Mouse (Mus musculus) midbrain, embryonic 16.5 days (tissue): Measurements from ENCODE around the gene Elac2. TPM values are rescaled to one million over a fixed set of nuclear protein-coding genes. Genes with fewer than 3 reads are reported as not detected.

Experiments used
- ATAC-seq: fragments of 200-750 bp; cut with Nextera tagmentation; 2 replicates; pipeline ENCODE4 v1.8.0; 2017; ENCODE audit warnings: moderate TSS enrichment
- H3K27ac ChIP-seq: fragments of 300-500 bp; sonication (generic); 2 replicates; pipeline ENCODE4 v1.5.1; 2014; ENCODE audit warnings: mild to moderate bottlenecking, low read length, mixed read lengths
- H3K27me3 ChIP-seq: fragments of 300-500 bp; sonication (generic); 2 replicates; pipeline ENCODE4 v1.6.1; 2014; ENCODE audit warnings: low read depth, low read length, mixed read lengths; ENCODE audit not compliant: control insufficient read depth, insufficient read depth
- H3K36me3 ChIP-seq: fragments of 300-500 bp; sonication (generic); 2 replicates; pipeline ENCODE4 v1.6.1; 2014; ENCODE audit warnings: mild to moderate bottlenecking, low read length, moderate library complexity, mixed read lengths; ENCODE audit not compliant: control insufficient read depth, insufficient read depth
- H3K4me1 ChIP-seq: fragments of 300-500 bp; sonication (generic); 2 replicates; pipeline ENCODE4 v1.6.1; 2014; ENCODE audit warnings: mild to moderate bottlenecking, low read length, mixed read lengths; ENCODE audit not compliant: control insufficient read depth, insufficient read depth
- H3K4me2 ChIP-seq: fragments of 300-500 bp; sonication (generic); 2 replicates; pipeline ENCODE4 v1.6.1; 2014; ENCODE audit warnings: mild to moderate bottlenecking, low read length, mixed read lengths
- H3K4me3 ChIP-seq: fragments of 300-500 bp; sonication (generic); 2 replicates; pipeline ENCODE4 v1.5.1; 2014; ENCODE audit warnings: low read depth, mild to moderate bottlenecking, low read length, moderate library complexity, mixed read lengths
- H3K9ac ChIP-seq: fragments of 300-500 bp; sonication (generic); 2 replicates; pipeline ENCODE4 v1.6.1; 2014; ENCODE audit warnings: low read depth, low read length, mixed read lengths
- H3K9me3 ChIP-seq: fragments of 300-500 bp; sonication (generic); replicated peaks from 2 replicates; pipeline ENCODE4 v1.6.1; 2014; ENCODE audit warnings: mild to moderate bottlenecking, low read length, mixed read lengths; ENCODE audit not compliant: control insufficient read depth, poor library complexity, severe bottlenecking
- WGBS: fragments of 180-500 bp; shearing (Covaris S2); extraction: QIAGEN DNeasy Blood & Tissue Kit; methylation state at CpG from one replicate; pipeline ENCODE4 v1.1.7; 2014; 5-methylcytosine and 5-hydroxymethylcytosine counted together
- polyA plus RNA-seq: library from polyadenylated mRNA; unstranded; fragments of >200 nt; fragmentation: Nextera tagmentation; extraction: Ambion mirVana; gene quantifications from 2 replicates; pipeline ENCODE4 v1.2.1, GENCODE M21; 2015

The Elac2 gene
- polyA plus RNA-seq, 1 experiment from 2014 or later: 28.6 TPM

DNA sequence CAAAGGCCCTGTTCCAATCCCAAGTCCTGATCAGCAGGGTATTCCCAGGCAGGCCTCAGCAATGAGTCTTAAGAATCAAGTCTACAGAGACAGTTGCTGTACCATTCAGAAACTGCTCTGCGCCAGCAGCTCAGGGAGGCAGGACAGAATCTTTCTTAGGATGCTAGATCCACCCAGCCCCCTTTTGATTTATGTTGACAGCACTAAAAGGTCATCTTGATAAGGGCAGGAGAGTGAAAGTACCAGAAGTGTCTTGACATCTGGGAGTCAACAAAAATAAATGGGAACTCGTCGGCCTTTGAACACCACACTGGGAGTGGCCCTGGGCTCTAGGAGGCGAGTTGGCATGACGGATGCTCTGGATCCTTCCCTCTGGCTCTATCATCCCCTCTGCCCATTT is 24.8 kb downstream of the Elac2 start:
- peaks cover 43% of the 10 kb centered on the region for H3K36me3 ChIP-seq
- no peak overlapping the region for H3K9ac ChIP-seq
- no peak overlapping the region for H3K4me3 ChIP-seq
- ATAC-seq: no peak
- 95% methylated on average over 5 of the region's 5 CpGs for WGBS
- H3K9me3 ChIP-seq: no peaks in the 10 kb centered on the region
- no peak overlapping the region for H3K27ac ChIP-seq
- H3K27me3 ChIP-seq: no peaks in the 10 kb centered on the region
- no peaks in the 10 kb centered on the region for H3K4me1 ChIP-seq
- H3K4me2 ChIP-seq: no peak overlapping the region

DNA sequence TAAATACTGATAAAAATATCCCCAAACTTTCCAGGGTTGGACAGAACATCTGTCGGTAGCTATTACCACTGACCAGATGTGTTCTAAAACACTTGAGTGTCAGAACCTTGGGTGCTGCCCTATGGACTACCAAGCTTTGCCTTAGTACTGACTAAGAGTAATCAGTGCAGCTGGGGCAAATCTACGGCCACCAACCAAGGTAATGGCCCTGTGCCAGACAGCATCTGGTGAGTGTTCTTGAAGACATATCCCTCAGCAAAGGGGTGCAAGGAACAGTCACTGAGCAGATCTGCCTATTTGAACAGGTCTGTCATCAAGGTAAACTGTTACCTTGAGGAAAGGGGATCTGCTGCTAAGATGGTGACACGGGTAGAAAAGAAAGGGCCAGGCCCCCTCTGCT is 26.0 kb downstream of the Elac2 start:
- Histone ChIP-seq H3K4me2 (no peak overlapping the region), H3K9ac (no peak overlapping the region), H3K4me3 (no peak overlapping the region), H3K36me3 (peaks cover 33% of the 10 kb centered on the region), H3K27me3 (no peaks in the 10 kb centered on the region), H3K9me3 (no peaks in the 10 kb centered on the region), H3K27ac (no peak overlapping the region), H3K4me1 (no peaks in the 10 kb centered on the region)
- WGBS: 79% methylated on average over 3 of the region's 3 CpGs
- no peak for ATAC-seq

DNA sequence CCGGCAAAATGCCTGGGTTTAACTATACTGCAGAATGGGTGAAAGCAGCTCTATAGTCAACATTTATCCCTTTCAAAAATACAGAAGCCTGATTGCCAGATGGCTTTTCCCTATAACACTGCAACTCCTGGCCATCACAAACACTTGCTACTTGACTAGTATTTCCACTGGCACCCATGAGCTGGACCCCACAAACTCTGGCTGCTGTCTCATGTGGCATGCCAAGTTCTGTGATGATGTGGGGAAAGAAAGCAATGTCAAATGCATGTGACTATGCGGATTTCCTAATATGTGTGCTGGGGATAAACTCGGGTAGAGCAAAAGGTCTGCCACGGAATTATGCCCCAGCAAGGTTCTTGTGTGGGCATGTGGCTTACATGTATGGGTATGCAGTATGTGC is 27.2 kb downstream of the Elac2 start:
- Histone ChIP-seq H3K4me1 (no peaks in the 10 kb centered on the region), H3K4me3 (no peak overlapping the region), H3K36me3 (peaks cover 29% of the 10 kb centered on the region), H3K9ac (no peak overlapping the region), H3K27ac (no peak overlapping the region), H3K27me3 (no peaks in the 10 kb centered on the region), H3K9me3 (no peaks in the 10 kb centered on the region), H3K4me2 (no peak overlapping the region)
- no peak for ATAC-seq
- 92% methylated on average over 4 of the region's 4 CpGs for WGBS

DNA sequence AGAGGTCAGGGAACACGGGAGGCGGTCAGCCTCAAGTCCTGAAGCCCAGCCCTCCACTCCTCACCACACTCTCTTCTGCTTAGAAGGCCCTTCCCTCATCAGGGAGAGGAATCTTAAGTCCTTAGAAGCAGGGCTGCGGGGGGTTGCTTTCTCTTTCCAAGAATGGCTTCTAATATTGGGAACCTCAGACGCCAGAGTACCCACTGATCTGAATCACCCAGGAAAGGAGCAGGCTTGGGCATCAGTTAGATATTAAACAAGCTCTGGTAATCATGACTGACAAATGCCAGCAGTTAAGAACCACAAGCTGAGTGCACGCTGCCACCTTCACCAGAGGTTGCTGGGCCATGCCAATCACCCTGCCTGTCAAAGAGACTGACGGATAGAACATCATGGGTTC is 35.1 kb downstream of the Elac2 start:
- no peak overlapping the region for H3K27ac ChIP-seq
- no peak overlapping the region for H3K4me2 ChIP-seq
- H3K9ac ChIP-seq: no peak overlapping the region
- ATAC-seq: no peak
- no peak overlapping the region for H3K4me3 ChIP-seq
- 0 out of 2 replicates have a peak, but pooled peaks cover 3% of the 10 kb centered on the region for H3K36me3 ChIP-seq
- no peaks in the 10 kb centered on the region for H3K9me3 ChIP-seq
- no peaks in the 10 kb centered on the region for H3K4me1 ChIP-seq
- WGBS: 58% methylated on average over 6 of the region's 6 CpGs
- H3K27me3 ChIP-seq: no peaks in the 10 kb centered on the region

DNA sequence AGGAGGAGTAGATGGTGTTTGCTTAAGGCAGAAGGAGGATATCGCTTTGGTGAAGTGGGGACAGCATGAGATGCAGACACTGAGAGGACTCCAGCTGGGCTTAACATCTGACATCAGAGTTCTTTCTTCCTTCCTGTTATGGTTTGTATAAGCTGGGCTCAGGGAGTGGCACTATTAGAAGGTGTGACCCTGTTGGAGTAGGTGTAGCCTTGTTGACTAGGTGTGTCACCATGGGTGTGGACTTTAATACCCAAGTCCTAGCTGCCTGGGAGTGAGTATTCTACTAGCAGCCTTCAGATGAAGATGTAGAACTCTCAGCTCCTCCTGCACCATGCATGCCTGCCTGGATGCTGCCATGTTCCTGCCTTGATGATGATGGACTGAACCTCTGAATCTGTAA is 37.9 kb downstream of the Elac2 start:
- no peak overlapping the region for H3K27ac ChIP-seq
- ATAC-seq: no peak
- 97% methylated on average over 1 of the region's 1 CpGs for WGBS
- H3K27me3 ChIP-seq: no peaks in the 10 kb centered on the region
- no peak overlapping the region for H3K4me2 ChIP-seq
- H3K4me1 ChIP-seq: no peaks in the 10 kb centered on the region
- H3K9me3 ChIP-seq: no peaks in the 10 kb centered on the region
- H3K9ac ChIP-seq: no peak overlapping the region
- H3K36me3 ChIP-seq: peaks cover 11% of the 10 kb centered on the region; the same call in 1 of the 2 replicates
- no peak overlapping the region for H3K4me3 ChIP-seq

DNA sequence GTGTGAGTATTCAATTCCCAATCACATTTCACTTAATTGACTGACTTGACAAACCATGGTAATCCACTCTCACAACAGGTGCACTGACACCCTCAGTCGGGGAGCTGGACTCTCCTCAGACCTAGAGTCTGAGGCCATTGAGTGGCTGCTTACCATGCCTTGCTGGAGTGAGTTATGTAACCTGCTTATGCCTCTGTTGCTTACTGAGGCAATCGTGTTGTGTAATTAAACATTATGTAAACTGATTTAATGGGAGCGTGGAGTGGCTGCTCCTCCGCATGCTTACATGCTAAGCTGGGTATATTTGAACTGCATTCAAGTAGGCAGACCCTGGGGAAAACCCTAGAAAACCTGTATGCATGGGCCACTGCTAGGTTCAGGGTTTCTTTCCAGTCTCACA is 41.9 kb downstream of the Elac2 start:
- peaks cover 29% of the 10 kb centered on the region; the same call in 1 of the 2 replicates for H3K36me3 ChIP-seq
- H3K27ac ChIP-seq: no peak overlapping the region
- no peak overlapping the region for H3K4me2 ChIP-seq
- no peaks in the 10 kb centered on the region for H3K9me3 ChIP-seq
- no peaks in the 10 kb centered on the region for H3K4me1 ChIP-seq
- WGBS: 83% methylated on average over 4 of the region's 4 CpGs
- no peaks in the 10 kb centered on the region for H3K27me3 ChIP-seq
- no peak for ATAC-seq
- no peak overlapping the region for H3K4me3 ChIP-seq
- H3K9ac ChIP-seq: no peak overlapping the region

DNA sequence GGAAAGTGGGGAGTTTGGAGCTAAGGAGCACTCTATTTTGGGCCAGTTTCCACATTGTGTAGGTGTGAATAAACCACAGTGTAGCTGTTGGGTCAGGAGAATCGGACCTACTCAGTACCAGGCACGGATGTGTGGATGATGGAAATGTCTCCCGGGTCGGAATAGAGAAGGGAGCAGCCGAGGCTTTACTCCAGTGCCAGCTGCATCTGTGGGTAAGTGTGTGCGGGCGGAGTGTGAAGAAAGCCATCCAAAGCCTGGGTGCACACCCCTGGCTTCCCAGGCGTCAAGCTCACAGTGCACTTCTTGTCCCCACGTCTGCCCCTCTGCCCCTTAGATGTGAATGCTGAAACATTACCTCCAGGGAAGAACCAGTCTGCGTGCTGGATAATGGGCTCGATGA is 43.9 kb downstream of the Elac2 start:
- no peaks in the 10 kb centered on the region for H3K9me3 ChIP-seq
- WGBS: 95% methylated on average over 11 of the region's 11 CpGs
- H3K4me1 ChIP-seq: no peaks in the 10 kb centered on the region
- no peak overlapping the region for H3K9ac ChIP-seq
- no peaks in the 10 kb centered on the region for H3K27me3 ChIP-seq
- H3K36me3 ChIP-seq: peaks cover 26% of the 10 kb centered on the region; the same call in 1 of the 2 replicates
- ATAC-seq: no peak
- H3K4me2 ChIP-seq: no peak overlapping the region
- H3K27ac ChIP-seq: no peak overlapping the region
- no peak overlapping the region for H3K4me3 ChIP-seq

DNA sequence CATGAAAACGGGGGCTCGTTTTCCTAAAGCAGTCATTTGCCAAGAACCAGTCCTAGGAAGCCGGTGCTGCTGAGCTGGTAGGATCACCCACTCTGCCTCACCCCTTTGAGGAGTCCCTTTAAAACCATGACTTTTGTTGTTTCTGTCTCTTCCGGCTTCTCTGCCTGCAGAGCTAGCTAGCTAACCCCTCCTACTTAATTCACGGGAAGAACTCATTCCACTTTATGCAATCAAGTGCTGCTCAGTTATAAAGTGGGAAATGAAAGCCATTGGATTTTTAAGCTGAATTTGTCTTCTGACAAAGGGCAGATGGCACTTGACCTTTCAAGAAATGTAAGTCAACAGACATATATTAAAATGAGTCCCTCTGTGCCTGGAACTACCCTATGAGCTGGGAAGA is 49.2 kb downstream of the Elac2 start:
- Histone ChIP-seq H3K9ac (no peak overlapping the region), H3K27ac (no peak overlapping the region)
- no peak for ATAC-seq

DNA sequence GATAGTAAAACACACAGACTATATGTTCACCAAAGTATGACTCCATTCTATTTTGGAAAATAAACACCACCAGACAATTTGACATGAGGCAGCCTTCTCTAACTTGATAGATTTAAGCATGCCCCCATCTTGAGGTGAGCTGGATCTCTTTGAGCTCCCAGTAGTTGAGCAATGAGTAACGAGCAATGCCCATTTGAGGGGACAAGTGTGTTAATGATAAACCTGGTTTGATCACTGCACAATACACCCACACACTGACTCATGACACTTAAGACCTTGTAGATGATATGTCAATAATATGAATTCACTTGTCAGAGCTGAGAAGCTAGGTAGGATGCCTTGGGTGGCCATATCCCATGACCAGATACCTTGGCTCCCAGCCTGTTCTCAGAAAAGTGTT is 51.4 kb downstream of the Elac2 start:
- Histone ChIP-seq H3K4me3 (no peak overlapping the region), H3K9ac (no peak overlapping the region), H3K27ac (no peak overlapping the region), H3K36me3 (peaks cover 11% of the 10 kb centered on the region), H3K4me2 (no peak overlapping the region), H3K4me1 (no peaks in the 10 kb centered on the region), H3K27me3 (no peaks in the 10 kb centered on the region), H3K9me3 (no peaks in the 10 kb centered on the region; the same call in 1 of the 2 replicates)
- no peak for ATAC-seq
- 97% methylated on average over 1 of the region's 1 CpGs for WGBS

More for the DNA sequence above, 49.2 kb downstream of the Elac2 start:
- Histone ChIP-seq H3K36me3 (peaks cover 19% of the 10 kb centered on the region), H3K9me3 (no peaks in the 10 kb centered on the region), H3K4me1 (no peaks in the 10 kb centered on the region), H3K4me3 (no peak overlapping the region), H3K4me2 (no peak overlapping the region), H3K27me3 (no peaks in the 10 kb centered on the region)
- WGBS: 78% methylated on average over 5 of the region's 5 CpGs
